Mouse (Mus musculus) kidney, adult 2 months (tissue): ENCODE results near the gene Parvg. TPM values are rescaled to one million over a fixed set of nuclear protein-coding genes. Genes with fewer than 3 reads are reported as not detected.

Experiments
- DNase-seq: peaks from one replicate; pipeline ENCODE4 v3.0.0; 2021
- H3K27ac ChIP-seq: fragments of 200-500 bp; 2 replicates; pipeline ENCODE4 v1.5.1; 2012; ENCODE audit warnings: low read depth, low read length, control low read depth, inconsistent platforms; ENCODE audit not compliant: insufficient read depth
- H3K27me3 ChIP-seq: fragments of 200-500 bp; replicated peaks from 2 replicates; pipeline ENCODE4 v1.6.1; 2012; ENCODE audit warnings: mild to moderate bottlenecking, moderate library complexity, low read length, inconsistent platforms; ENCODE audit not compliant: control insufficient read depth, insufficient read depth
- H3K36me3 ChIP-seq: fragments of 200-500 bp; 2 replicates; pipeline ENCODE4 v1.6.1; 2012; ENCODE audit warnings: mild to moderate bottlenecking, moderate library complexity, low read length, inconsistent platforms; ENCODE audit not compliant: control insufficient read depth, insufficient read depth
- H3K4me1 ChIP-seq: fragments of 200-500 bp; 2 replicates; pipeline ENCODE4 v1.6.1; 2011; ENCODE audit warnings: low read length; ENCODE audit not compliant: control insufficient read depth, insufficient read depth
- H3K4me3 ChIP-seq: fragments of 200-500 bp; 2 replicates; pipeline ENCODE4 v1.5.1; 2011; ENCODE audit warnings: mild to moderate bottlenecking, low read depth, low read length, control low read depth; ENCODE audit not compliant: insufficient read depth
- CTCF ChIP-seq: fragments of 200-500 bp; conservative IDR thresholded peaks from 2 replicates; pipeline ENCODE4 v1.5.1; 2011; ENCODE audit warnings: low read depth, mild to moderate bottlenecking, control low read depth, low read length, moderate library complexity, mixed read lengths; ENCODE audit not compliant: insufficient read depth, insufficient read length
- POLR2A ChIP-seq: fragments of 200-500 bp; IDR thresholded peaks from one replicate; pipeline ENCODE4 v1.6.1; 2011; ENCODE audit warnings: low read depth, low read length, control low read depth
- WGBS: fragments of 180-500 bp; shearing (Covaris S2); methylation state at CpG from one replicate; pipeline ENCODE4 v1.1.7; 2018; 5-methylcytosine and 5-hydroxymethylcytosine counted together
- polyA plus RNA-seq: library from polyadenylated mRNA; depleted of rRNA; stranded (reverse); fragments of >200 nt; gene quantifications from 2 replicates; pipeline ENCODE4 v1.2.3, GENCODE M21; 2012

The Parvg gene
- polyA plus RNA-seq, 1 experiment, result 4.5 TPM

- Histone ChIP-seq H3K27ac (no peak overlapping the region), H3K4me1 (no peaks in the 10 kb centered on the region), H3K4me3 (no peak overlapping the region), H3K27me3 (no peaks in the 10 kb centered on the region), H3K36me3 (no peaks in the 10 kb centered on the region)
- TF ChIP-seq CTCF, result no peak
- TF ChIP-seq POLR2A, result no peak
- WGBS, result 69% methylated on average over 5 of the region's 5 CpGs
- no peak for DNase-seq
Observed at GRCm38 (mm10) chr15:84355081-84355480, 31.3 kb downstream of the Parvg start.

DNA sequence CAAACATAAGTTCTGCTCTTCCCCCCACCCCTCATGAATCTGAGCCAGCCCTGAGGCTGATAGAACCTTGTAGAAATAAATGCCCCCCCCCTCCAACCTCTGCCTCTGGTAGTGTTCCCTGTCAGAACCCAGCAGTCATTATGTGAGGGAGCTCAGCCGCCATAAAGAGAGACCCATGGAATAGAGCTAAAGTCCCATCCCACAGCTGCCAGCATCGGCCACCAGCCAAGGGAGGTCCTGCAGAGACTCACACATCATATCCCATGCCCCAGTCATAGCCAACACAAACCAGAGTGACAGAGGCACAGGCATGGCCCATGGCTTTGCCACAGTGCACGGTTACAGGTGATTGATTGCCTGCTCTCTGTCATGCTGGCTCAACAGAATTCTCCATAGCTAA lies 40.9 kb downstream of the Parvg start:
- DNase-seq, result no peak
- H3K4me1 ChIP-seq, result no peaks in the 10 kb centered on the region
- no peak overlapping the region for H3K27ac ChIP-seq
- TF ChIP-seq POLR2A, result no peak
- no peak for TF ChIP-seq CTCF
- no peaks in the 10 kb centered on the region for H3K36me3 ChIP-seq
- WGBS, result 83% methylated on average over 3 of the region's 3 CpGs
- no peaks in the 10 kb centered on the region for H3K27me3 ChIP-seq
- H3K4me3 ChIP-seq, result no peak overlapping the region

DNA sequence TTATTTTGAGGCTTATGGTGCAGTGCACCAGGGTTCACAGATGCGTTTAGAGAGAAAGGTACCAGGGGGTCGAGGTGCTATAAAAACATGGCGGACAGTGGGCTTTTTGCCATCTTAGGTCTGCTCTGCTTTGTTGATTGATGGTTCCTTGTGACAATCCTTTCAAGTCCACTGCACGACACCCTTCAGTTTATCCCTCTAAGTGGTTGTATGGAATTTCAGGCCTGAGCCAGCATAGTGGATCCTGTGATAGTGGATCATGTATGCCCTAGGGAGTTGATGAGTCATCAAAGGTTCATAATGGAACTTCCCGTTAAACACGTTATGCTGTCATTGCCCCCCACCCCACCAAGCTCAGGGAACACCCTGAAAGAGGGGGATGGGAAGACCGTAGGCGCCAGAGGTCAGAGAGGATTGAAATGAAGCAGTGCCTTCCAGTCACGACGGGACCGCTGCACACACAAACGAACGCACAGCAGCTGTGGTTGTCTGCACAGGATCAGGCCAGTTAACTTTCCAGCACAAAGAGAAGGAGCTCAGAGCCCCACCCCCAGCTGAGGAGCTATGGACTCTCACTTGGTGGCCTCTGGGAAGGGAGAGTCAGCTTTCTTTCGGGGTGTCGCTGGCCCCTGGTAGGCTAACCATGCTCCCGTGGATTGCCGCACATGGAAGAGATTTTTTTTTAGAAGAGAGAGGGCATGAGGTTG lies 42.0 kb downstream of the Parvg start:
- Histone ChIP-seq H3K36me3 (no peaks in the 10 kb centered on the region), H3K27me3 (no peaks in the 10 kb centered on the region), H3K4me3 (no peak overlapping the region), H3K27ac (no peak overlapping the region), H3K4me1 (no peaks in the 10 kb centered on the region)
- DNase-seq, result no peak
- WGBS, result 43% methylated on average over 17 of the region's 17 CpGs
- TF ChIP-seq CTCF, result no peak
- TF ChIP-seq POLR2A, result no peak

GRCm38 (mm10) chr15:84366574-84366989 lies 42.8 kb downstream of the Parvg start:
- Histone ChIP-seq H3K4me3 (no peak overlapping the region), H3K27ac (no peak overlapping the region), H3K27me3 (no peaks in the 10 kb centered on the region), H3K4me1 (no peaks in the 10 kb centered on the region), H3K36me3 (no peaks in the 10 kb centered on the region)
- TF ChIP-seq CTCF (no peak), POLR2A (no peak)
- 78% methylated on average over 10 of the region's 10 CpGs for WGBS
- no peak for DNase-seq

DNA sequence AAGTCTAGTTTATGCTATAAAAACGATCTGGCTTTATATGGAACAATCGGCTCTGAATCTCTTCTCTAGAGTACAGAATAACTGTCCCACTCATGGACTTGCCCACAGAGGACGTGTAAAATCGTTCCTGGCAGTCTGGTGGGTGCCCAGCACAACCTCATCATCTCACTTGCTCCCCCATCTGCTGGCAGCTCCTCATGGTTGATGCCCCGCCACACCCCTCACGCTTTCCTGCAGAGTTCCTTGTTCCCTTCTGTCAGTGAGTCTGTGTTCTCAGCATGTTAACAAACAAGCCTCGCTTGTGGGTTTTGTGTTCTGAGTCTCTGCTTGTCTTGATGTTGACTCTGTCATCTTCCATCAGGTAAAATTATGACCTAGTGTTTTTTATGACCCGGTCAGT lies 43.6 kb downstream of the Parvg start:
- H3K36me3 ChIP-seq, result no peaks in the 10 kb centered on the region
- TF ChIP-seq CTCF (no peak), POLR2A (no peak)
- H3K4me3 ChIP-seq, result no peak overlapping the region
- H3K27ac ChIP-seq, result no peak overlapping the region
- H3K4me1 ChIP-seq, result no peaks in the 10 kb centered on the region
- no peaks in the 10 kb centered on the region for H3K27me3 ChIP-seq
- WGBS, result 83% methylated on average over 8 of the region's 8 CpGs
- no peak for DNase-seq

GRCm38 (mm10) chr15:84372801-84373200 lies 49.0 kb downstream of the Parvg start:
- WGBS, result 54% methylated on average over 5 of the region's 5 CpGs
- H3K27me3 ChIP-seq, result no peaks in the 10 kb centered on the region
- no peak overlapping the region for H3K27ac ChIP-seq
- H3K36me3 ChIP-seq, result no peaks in the 10 kb centered on the region
- DNase-seq, result no peak
- no peaks in the 10 kb centered on the region for H3K4me1 ChIP-seq
- no peak overlapping the region for H3K4me3 ChIP-seq
- TF ChIP-seq POLR2A (no peak), CTCF (no peak)

- DNase-seq, result no peak
- WGBS, result 83% methylated on average over 9 of the region's 9 CpGs
- TF ChIP-seq CTCF, result no peak
- TF ChIP-seq POLR2A, result no peak
- H3K36me3 ChIP-seq, result no peaks in the 10 kb centered on the region
- H3K27ac ChIP-seq, result no peak overlapping the region
- H3K4me1 ChIP-seq, result no peaks in the 10 kb centered on the region
- H3K4me3 ChIP-seq, result no peak overlapping the region
- no peaks in the 10 kb centered on the region for H3K27me3 ChIP-seq
Observed at GRCm38 (mm10) chr15:84378734-84379133, 54.9 kb downstream of the Parvg start.
